Mouse (Mus musculus) gastrocnemius, postnatal 25 days (tissue): ENCODE data around the gene Ntm. TPM values are rescaled to one million over a fixed set of nuclear protein-coding genes. Genes with fewer than 3 reads are reported as not detected.

Source experiments
- DNase-seq: peaks from one replicate; pipeline ENCODE4 v3.0.0; 2022
- total RNA-seq, 2 experiments: library from RNA; stranded (reverse); gene quantifications; 1 replicate in 1 of 2; 2 replicates in 1 of 2; pipeline ENCODE4 v1.2.3; 2021

Gene Ntm
- total RNA-seq, 2 experiments from 2014 or later = 0.29 to 1.1 TPM

GRCm38 (mm10) chr9:29578226-29578625 lies 384.7 kb downstream of the Ntm start:
- no peak for DNase-seq

DNA sequence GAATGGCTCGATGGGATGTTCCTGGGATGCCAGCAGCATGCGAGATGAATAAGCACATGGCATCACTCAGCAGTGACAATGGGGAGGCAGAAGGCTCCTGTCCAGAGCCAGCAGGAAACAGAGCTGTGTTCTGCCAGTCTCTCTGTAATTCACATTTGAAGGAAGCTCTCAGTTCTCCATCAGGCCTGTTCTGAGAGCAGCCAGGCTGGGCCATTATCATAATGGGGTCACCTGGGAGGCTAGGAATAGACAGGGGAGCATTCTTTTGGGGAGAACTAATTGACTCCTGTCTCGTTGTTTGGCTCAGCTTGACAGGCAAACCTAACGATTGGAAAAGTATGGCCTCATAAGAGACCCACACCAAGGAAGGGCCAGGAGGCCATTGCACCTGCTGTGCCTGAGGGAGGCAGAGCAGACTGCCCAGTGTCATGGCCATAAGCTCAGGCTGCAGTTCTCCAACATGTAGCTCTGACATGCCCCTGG lies 386.8 kb downstream of the Ntm start:
- no peak for DNase-seq

DNA sequence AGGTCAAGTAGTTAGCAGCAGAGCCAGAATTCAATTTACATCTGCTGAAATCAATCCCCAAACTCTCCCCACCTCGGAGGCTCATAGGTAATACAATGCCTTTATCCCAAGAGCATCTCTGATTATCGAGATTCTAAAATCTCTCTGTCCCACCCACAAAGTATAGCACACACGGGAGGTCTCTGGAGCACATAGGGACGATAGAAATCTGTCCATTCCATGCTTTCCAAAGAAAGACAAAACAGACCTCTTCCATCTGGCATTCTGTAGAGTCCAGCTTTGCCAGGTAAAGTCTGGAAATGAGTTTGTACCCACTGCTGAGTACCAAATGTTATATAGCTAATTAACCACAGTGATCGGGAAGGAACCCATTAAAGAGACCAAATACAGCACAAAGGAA lies 388.4 kb downstream of the Ntm start:
- DNase-seq = no peak

DNA sequence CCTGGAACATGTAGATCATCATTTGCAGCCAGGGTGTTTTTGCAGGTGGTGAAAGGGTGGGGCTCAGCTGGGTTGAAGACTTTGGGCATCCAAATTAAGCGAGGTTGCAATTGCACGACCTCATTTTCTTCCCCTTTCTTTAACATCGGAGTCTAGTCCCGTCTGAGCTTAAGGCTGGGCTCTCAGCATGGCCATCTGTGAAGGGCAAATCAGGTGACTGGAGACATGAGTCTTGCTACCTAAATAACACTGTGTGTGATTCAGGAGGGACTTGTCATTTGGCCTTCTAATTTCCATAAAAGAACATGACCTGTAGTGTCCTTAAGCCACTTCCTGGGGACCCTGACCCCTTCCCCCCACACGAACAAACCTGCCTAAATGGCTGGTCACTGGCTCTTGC lies 394.4 kb downstream of the Ntm start:
- peak; percentile 8 for DNase-seq

- no peak for DNase-seq
Measured at GRCm38 (mm10) chr9:29562419-29563071, 400.4 kb downstream of the Ntm start.

GRCm38 (mm10) chr9:29558915-29559314 lies 404.0 kb downstream of the Ntm start:
- no peak for DNase-seq

GRCm38 (mm10) chr9:29550582-29550981 lies 412.4 kb downstream of the Ntm start:
- no peak for DNase-seq

- no peak for DNase-seq
Measured at GRCm38 (mm10) chr9:29550107-29550506, 412.8 kb downstream of the Ntm start.

DNA sequence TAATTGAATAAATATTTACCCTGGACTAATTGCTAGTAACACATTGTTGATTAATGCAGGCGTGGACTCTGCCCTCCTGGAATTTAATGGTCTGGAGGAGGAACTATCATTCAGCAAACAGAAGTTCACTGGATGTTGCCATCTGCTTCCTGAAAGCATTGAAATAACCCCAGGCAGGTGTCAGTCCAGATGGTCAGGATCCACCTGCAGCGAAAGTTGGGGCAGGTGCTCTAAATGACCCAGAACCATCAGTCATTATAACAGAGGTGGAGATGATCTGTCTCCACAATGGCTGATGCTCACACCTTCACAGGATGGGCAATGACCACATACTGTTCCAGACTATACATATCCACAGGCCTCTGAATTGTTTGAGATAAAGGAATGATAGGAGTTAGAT lies 426.5 kb downstream of the Ntm start:
- DNase-seq = no peak

DNA sequence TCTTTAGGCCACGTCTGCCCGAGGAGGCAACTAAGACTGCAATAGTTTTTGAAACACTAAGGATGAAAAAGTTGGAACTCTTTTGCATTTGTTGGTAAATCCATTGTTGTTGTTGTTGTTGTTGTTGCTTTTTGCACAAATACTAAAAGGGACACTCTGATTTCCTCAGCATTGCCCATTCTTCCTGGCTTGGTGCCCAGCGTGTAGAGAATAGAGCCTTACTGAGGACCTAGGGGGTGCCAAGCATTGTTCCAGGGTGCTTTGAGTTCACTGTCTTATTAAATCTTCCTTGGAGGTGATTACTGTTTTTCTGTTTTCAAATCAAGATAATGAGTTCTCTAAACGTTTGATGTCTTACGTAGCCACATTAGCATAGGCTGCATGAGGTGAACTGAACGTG lies 428.2 kb downstream of the Ntm start:
- DNase-seq = no peak

DNA sequence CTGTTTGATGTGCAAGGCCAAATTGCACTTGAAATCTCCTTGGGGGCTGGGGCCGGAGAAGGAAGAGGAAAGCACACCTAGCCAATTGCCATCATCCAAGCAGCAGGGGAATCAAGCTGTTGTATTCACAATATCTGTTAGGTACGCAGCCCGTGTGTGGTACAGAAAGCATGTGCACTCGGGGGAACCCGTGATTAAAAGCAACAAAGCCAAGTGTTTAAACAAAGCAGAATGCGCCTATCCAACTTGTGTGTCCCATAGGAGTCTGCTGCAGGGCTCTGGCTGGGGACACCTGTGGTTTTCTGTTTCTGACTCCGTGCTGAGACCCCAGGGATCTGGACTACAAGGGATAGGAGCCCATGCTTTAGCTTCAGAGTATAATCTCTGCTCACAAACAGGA lies 428.6 kb downstream of the Ntm start:
- no peak for DNase-seq

GRCm38 (mm10) chr9:29533556-29533955 lies 429.4 kb downstream of the Ntm start:
- DNase-seq = no peak

DNA sequence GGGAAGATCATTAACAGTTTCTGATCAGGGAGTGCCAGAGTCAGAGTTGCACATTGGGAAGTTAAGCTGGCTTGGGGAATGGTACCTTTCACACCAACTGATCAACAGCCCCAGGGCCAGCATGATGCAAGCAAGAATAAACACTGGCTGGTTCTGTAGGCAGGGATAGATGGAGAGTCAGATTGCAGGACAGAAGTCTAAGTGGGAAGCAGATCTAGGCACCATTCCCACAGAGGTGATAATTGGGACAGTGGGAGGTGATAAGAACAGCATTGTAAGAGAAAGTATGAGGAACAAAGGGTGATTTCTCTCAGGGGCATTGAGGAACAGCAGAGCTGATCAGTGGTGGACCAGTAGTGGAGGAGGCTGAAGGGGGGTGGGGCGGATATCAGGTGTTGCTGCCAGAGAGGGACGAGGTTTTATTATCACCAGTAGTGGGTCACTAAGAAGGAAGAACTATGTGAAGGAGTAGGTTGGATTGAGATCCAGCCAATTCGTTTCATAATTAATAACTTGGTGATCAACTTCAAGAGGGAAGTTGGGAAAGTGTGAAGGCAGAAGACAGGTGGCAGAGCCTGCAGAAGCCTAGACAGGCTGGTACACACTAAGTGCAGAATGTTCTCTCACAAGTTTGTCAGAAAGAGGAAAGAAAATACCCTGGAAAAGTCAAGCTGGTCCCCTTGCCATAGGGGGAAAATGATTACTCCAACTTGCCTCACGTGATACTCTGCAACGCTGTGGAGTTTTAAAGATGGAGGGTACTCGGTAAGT lies 431.6 kb downstream of the Ntm start:
- DNase-seq = no peak

- DNase-seq = no peak
Measured at GRCm38 (mm10) chr9:29524109-29524508, 438.8 kb downstream of the Ntm start.

DNA sequence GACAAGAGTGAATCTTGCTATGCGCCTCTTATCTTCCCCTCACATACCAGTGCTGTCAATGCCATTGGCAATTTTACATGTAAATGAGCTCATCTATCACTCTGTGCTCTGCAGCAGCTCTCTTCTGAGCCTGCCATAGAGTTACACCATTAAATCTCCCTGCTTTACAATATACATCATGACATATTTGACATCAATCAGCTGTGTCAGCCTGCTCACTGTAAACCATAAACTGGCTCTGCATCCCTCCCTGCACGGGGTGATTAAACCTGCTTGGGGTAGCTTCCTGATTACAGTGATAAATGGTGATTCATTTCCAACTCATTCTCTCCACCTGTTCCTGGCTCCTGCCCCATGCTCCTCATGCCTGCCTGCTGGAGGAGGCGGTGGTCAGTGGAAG lies 439.7 kb downstream of the Ntm start:
- DNase-seq = no peak

DNA sequence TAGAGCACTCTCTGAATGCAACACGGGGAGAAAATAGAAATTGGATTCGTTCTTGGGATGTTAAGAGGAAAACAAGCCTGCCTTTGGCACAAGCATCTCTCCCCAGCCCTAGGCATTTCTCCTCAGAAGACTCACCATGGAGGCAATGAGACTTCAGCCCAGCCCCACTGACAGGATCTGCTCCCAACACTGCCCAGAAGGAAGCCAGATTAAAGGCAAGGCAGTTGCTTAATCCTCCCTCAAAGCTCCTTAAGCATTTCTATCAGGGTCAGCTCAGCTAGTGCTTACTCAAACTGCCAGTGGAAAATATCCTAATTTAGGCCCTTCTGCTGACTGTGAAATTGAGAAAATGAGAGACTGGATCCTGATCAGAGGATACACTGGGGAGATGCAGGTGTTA lies 443.8 kb downstream of the Ntm start:
- DNase-seq = no peak

DNA sequence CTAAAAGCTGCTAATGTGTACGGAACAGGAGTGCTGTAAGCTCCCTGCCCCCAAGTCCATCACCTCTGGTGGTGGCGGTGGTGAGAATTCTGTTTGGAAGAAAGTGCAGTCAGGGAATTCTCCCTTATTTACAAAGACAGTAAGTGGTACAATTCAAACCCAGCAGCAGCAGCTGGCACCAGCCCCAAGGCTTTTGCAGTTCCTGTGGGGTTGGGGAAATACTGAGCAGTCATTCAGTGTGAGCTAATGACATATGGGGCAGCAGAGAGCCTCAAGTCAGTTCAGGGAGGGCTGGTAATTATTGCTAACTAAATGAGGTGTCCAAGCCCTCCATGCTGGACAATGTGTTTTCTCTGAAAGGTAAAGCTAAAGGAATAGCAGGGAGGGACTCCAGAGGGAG lies 446.3 kb downstream of the Ntm start:
- DNase-seq = no peak

GRCm38 (mm10) chr9:29514588-29515356 lies 448.2 kb downstream of the Ntm start:
- no peak for DNase-seq

- no peak for DNase-seq
Measured at GRCm38 (mm10) chr9:29496002-29496401, 466.9 kb downstream of the Ntm start.

GRCm38 (mm10) chr9:29482272-29482671 lies 480.7 kb downstream of the Ntm start:
- DNase-seq = no peak

GRCm38 (mm10) chr9:29479051-29479450 lies 483.9 kb downstream of the Ntm start:
- no peak for DNase-seq

DNA sequence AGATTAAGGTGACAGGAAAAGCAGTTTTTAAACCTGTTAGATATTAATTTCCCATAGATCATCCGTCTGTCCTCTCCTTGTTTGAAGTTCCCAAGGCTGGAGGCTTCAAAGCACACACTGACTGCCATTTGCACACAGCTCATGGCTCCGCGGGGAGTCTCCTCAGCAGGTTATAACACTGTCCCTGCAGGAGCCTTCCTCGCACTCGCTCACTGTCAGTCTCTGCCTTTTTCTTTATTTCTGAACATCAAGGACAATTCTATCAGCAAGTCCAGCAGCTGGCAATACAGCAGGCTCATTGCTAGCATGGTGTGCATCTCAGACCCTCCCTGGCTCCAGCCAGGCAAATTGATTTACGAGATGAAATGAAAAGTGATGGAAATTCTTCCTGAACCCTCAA lies 485.7 kb downstream of the Ntm start:
- DNase-seq = no peak

- DNase-seq = no peak
Measured at GRCm38 (mm10) chr9:29473418-29473817, 489.5 kb downstream of the Ntm start.
